Mouse (Mus musculus) forebrain, embryonic 11.5 days (tissue): ENCODE measurements around the gene Tnnt1. TPM values are rescaled to one million over a fixed set of nuclear protein-coding genes. Genes with fewer than 3 reads are reported as not detected.

Experiments used
- ATAC-seq: fragments of 200-750 bp; cut with Nextera tagmentation; replicated peaks from 2 replicates; pipeline ENCODE4 v1.8.0; 2017; ENCODE audit warnings: moderate TSS enrichment; ENCODE audit not compliant: low FRiP score
- DNase-seq: peaks from one replicate; pipeline ENCODE4 v3.0.0-alpha.2; 2017; ENCODE audit warnings: low spot score
- H3K27ac ChIP-seq: fragments of 300-500 bp; sonication (generic); 2 replicates; pipeline ENCODE4 v1.5.1; 2014; ENCODE audit warnings: low read depth, low read length
- H3K27me3 ChIP-seq: fragments of 300-500 bp; sonication (generic); 2 replicates; pipeline ENCODE4 v1.6.1; 2014; ENCODE audit warnings: mild to moderate bottlenecking, low read length, mixed read lengths; ENCODE audit not compliant: control insufficient read depth, insufficient read depth
- H3K36me3 ChIP-seq: fragments of 300-500 bp; sonication (generic); 2 replicates; pipeline ENCODE4 v1.6.1; 2014; ENCODE audit warnings: mild to moderate bottlenecking, low read length, moderate library complexity, mixed read lengths; ENCODE audit not compliant: control insufficient read depth, insufficient read depth
- H3K4me1 ChIP-seq: fragments of 300-500 bp; sonication (generic); replicated peaks from 2 replicates; pipeline ENCODE4 v1.6.1; 2014; ENCODE audit warnings: low read length, mixed read lengths; ENCODE audit not compliant: control insufficient read depth, insufficient read depth
- H3K4me2 ChIP-seq: fragments of 300-500 bp; sonication (generic); 2 replicates; pipeline ENCODE4 v1.6.1; 2014; ENCODE audit warnings: low read depth, mild to moderate bottlenecking, low read length, moderate library complexity, mixed read lengths; ENCODE audit not compliant: severe bottlenecking
- H3K4me3 ChIP-seq: fragments of 300-500 bp; sonication (generic); 2 replicates; pipeline ENCODE4 v1.5.1; 2014; ENCODE audit warnings: low read depth, low read length
- H3K9ac ChIP-seq: fragments of 300-500 bp; sonication (generic); 2 replicates; pipeline ENCODE4 v1.6.1; 2014; ENCODE audit warnings: low read length
- H3K9me3 ChIP-seq: fragments of 300-500 bp; sonication (generic); 2 replicates; pipeline ENCODE4 v1.6.1; 2016; ENCODE audit warnings: low read length, mixed read lengths; ENCODE audit not compliant: control insufficient read depth
- WGBS: fragments of 180-500 bp; shearing (Covaris S2); extraction: QIAGEN DNeasy Blood & Tissue Kit; methylation state at CpG from one replicate; pipeline ENCODE4 v1.1.7; 2014; 5-methylcytosine and 5-hydroxymethylcytosine counted together
- polyA plus RNA-seq: library from polyadenylated mRNA; unstranded; fragments of >200 nt; fragmentation: Nextera tagmentation; extraction: Ambion mirVana; gene quantifications from 2 replicates; pipeline ENCODE4 v1.2.1, GENCODE M21; 2014

The Tnnt1 gene
- polyA plus RNA-seq, 1 experiment from 2014 or later, result 4.2 TPM

DNA sequence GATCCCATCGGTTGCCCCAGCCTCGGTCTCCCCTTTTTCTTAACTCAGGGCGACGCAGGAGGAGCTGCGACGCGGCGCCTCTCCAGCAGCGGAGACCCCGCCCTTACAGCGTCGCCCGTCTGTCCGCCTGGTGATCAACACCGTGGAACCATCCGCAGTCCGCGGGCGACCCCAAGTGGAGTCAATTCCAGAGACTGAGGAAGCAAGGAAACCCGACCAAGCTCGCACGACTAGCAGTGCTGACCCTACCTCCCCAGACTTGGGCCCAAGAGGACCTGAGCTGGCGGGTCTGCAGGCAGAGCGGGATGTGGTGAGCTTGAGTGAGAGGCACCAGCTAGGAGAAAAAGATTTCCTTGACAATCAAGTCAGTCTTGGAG lies 45.0 kb downstream of the Tnnt1 start:
- Histone ChIP-seq H3K9me3 (no peaks in the 10 kb centered on the region), H3K36me3 (no peaks in the 10 kb centered on the region), H3K4me3 (peak overlapping the region; percentile 19), H3K27me3 (peaks cover 30% of the 10 kb centered on the region), H3K27ac (no peak overlapping the region), H3K4me1 (peaks cover 2% of the 10 kb centered on the region; the same call in 1 of the 2 replicates), H3K9ac (no peak overlapping the region), H3K4me2 (peak overlapping the region; percentile 47)
- 2% methylated on average over 24 of the region's 24 CpGs for WGBS
- peak; percentile 85 for DNase-seq
- ATAC-seq, result peak; percentile 77

DNA sequence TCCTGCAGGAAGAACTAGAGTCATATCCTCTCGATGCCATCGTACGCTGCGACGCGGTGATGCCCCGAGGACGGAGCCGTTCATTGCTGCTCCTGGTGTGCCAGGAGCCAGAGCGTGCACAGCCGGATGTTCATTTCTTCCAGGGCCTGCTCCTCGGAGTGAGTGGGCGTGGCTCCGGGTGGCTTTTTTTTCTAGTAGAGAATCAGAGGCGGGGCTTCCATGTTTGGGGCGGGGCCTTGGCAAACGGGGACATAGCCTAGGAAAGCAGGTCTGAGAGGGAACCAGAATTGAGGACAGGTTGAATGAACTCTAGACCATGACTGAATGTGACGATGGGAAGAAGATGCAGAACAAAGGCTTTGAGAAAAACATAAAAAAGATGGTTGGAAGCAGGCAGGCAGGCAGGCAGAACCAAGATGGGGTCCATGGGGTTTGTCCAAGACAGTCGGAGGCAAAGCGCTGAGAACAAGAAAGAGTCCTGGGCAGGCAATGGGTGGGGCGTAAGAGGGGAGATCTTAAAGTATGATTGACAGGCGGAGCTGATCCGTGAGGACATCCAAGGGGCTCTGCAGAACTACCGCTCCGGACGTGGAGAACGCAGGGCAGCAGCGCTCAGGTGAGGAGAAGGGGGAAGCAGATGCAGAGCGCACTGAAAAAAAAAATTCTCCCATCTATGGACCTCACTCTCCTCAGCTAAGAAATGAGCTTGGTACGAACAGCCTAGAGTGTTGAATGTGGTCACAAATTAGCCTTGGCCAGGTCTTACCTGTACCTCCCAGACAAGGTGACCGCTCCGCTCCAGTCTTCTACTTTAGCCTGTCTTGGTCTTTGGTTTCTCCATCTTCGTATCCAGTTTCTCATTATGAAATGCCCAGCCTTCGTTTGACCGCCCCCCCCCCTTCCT lies 45.7 kb downstream of the Tnnt1 start:
- WGBS, result 3% methylated on average over 34 of the region's 35 CpGs
- peaks cover 2% of the 10 kb centered on the region; the same call in 1 of the 2 replicates for H3K4me1 ChIP-seq
- no peaks in the 10 kb centered on the region for H3K9me3 ChIP-seq
- H3K4me3 ChIP-seq, result peak overlapping the region; percentile 19
- peak overlapping the region; percentile 36; the same call in 1 of the 2 replicates for H3K9ac ChIP-seq
- H3K27ac ChIP-seq, result no peak overlapping the region
- ATAC-seq (peak; percentile 71), DNase-seq (peak; percentile 81)
- no peaks in the 10 kb centered on the region for H3K36me3 ChIP-seq
- peaks cover 30% of the 10 kb centered on the region for H3K27me3 ChIP-seq
- H3K4me2 ChIP-seq, result peak overlapping the region; percentile 47

GRCm38 (mm10) chr7:4467801-4468200 lies 48.4 kb downstream of the Tnnt1 start:
- Histone ChIP-seq H3K27ac (no peak overlapping the region), H3K4me1 (peaks cover 2% of the 10 kb centered on the region; the same call in 1 of the 2 replicates), H3K27me3 (peaks cover 16% of the 10 kb centered on the region), H3K9me3 (no peaks in the 10 kb centered on the region), H3K9ac (no peak overlapping the region), H3K4me2 (no peak overlapping the region), H3K4me3 (no peak overlapping the region), H3K36me3 (no peaks in the 10 kb centered on the region)
- 75% methylated on average over 3 of the region's 3 CpGs for WGBS
- DNase-seq, result no peak
- ATAC-seq, result no peak

GRCm38 (mm10) chr7:4464194-4464824 lies 51.9 kb downstream of the Tnnt1 start:
- Histone ChIP-seq H3K4me3 (no peak overlapping the region), H3K4me2 (no peak overlapping the region), H3K4me1 (no peaks in the 10 kb centered on the region), H3K9me3 (no peaks in the 10 kb centered on the region), H3K27ac (no peak overlapping the region), H3K27me3 (no peaks in the 10 kb centered on the region), H3K9ac (no peak overlapping the region), H3K36me3 (no peaks in the 10 kb centered on the region)
- 18% methylated on average over 11 of the region's 12 CpGs for whole genome bisulfite sequencing
- ATAC-seq, result no peak
- DNase-seq, result no peak

DNA sequence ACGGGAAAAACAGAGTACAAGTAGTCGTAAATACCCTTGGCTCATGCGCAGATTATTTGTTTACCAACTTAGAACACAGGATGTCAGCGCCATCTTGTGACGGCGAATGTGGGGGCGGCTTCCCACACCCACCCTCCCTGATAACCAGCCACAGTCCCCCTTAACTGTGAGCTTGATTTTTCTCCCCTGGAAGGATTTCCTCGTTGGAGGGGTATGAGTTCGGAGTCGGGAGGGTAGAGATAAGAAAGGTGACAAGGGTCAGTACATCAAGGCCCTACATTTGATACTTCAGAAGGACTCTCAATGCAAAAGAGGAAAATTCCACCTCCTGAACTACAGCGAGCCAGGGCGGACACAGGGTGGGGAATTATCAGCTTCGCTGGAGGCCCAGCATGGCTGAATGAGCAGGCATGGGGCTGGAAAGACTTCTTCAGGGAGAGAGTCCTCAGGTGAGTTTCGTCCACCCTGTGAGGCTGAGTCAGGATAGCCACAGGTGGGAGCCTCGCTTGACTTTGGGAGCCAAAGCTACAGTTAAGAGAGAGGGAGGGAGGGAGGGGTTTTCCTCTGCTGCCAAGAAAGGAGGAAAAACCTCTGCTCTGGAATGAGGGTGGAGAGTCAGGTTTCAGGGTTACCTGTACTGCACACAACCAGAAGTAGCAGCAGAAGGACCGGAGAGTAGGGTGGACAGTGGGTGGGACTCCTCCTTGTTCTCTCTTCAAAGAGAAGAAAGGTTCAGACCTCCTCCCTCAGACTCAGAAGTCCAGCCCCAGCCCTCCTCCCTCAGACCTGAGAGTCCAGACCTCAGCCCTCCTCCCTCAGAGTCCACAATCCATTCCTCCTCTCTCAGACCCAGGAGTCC lies 55.4 kb downstream of the Tnnt1 start, which contains the start of gene Eps8l1:
Gene Eps8l1 (plus strand): TSS at position 99 of the 859 bp plus-strand sequence.
- no peak within 1 kb of the TSS for H3K9ac ChIP-seq

More for the DNA sequence above, 55.4 kb downstream of the Tnnt1 start, which contains the start of gene Eps8l1:
- Histone ChIP-seq H3K4me3 (peak within 1 kb of the TSS; percentile 15; the same call in 1 of the 2 replicates), H3K27me3 (no peaks in the 10 kb centered on the region), H3K4me1 (no peaks in the 10 kb centered on the region), H3K9me3 (no peaks in the 10 kb centered on the region), H3K27ac (no peak within 1 kb of the TSS), H3K36me3 (no peaks in the 10 kb centered on the region), H3K4me2 (peak within 1 kb of the TSS; percentile 36; the same call in 1 of the 2 replicates)
- 72% methylated on average over 13 of the region's 16 CpGs for whole genome bisulfite sequencing
- no peak; the same call in 1 of the 2 replicates for ATAC-seq
- no peak for DNase-seq

Other genes with a start within 250 kb of the Tnnt1 start
- not detected in 2 replicates for gene Ncr1, start 178.7 kb downstream of the Tnnt1 start, polyA plus RNA-seq
- gene Gp6, start 118.6 kb downstream of the Tnnt1 start, polyA plus RNA-seq, result 0.28 and 1.0 TPM in 2 replicates
- gene Rdh13, start 70.7 kb downstream of the Tnnt1 start, polyA plus RNA-seq, result 28.4 and 31.0 TPM in 2 replicates
- gene Eps8l1, start 55.7 kb downstream of the Tnnt1 start, polyA plus RNA-seq, result 3.3 and 3.8 TPM in 2 replicates
- gene Ppp1r12c, start 14.7 kb downstream of the Tnnt1 start, polyA plus RNA-seq, result 46.8 and 48.6 TPM in 2 replicates
- gene Tnni3, start 7.8 kb upstream of the Tnnt1 start, polyA plus RNA-seq, result 1.8 and 2.4 TPM in 2 replicates
- 1.4 and 2.0 TPM in 2 replicates for gene Dnaaf3, start 16.1 kb upstream of the Tnnt1 start, polyA plus RNA-seq
- gene Syt5, start 31.2 kb upstream of the Tnnt1 start, polyA plus RNA-seq, result 13.5 and 15.3 TPM in 2 replicates
- gene Ptprh, start 87.7 kb upstream of the Tnnt1 start, polyA plus RNA-seq, result not detected in 2 replicates
- 2.3 and 3.4 TPM in 2 replicates for gene Tmem86b, start 115.0 kb upstream of the Tnnt1 start, polyA plus RNA-seq
- 6.6 and 7.1 TPM in 2 replicates for gene Ppp6r1, start 142.6 kb upstream of the Tnnt1 start, polyA plus RNA-seq
- 115 TPM in 2 replicates for gene Hspbp1, start 168.7 kb upstream of the Tnnt1 start, polyA plus RNA-seq
- 2.8 and 3.1 TPM in 2 replicates for gene Brsk1, start 174.2 kb upstream of the Tnnt1 start, polyA plus RNA-seq
- gene Tmem150b, start 208.9 kb upstream of the Tnnt1 start, polyA plus RNA-seq, result 0.13 and 0.19 TPM in 2 replicates
- 88.1 and 89.4 TPM in 2 replicates for gene Kmt5c, start 223.7 kb upstream of the Tnnt1 start, polyA plus RNA-seq
- gene Cox6b2, start 236.7 kb upstream of the Tnnt1 start, polyA plus RNA-seq, result 29.9 and 33.7 TPM in 2 replicates